Mouse (Mus musculus): Measurements from ENCODE around the gene Frmd8.

Frmd8 gene

GRCm38 (mm10) chr19:5849843-5850527 is 25.1 kb downstream of the Frmd8 start:
- DNase-seq (ENCODE audit: low spot score in 2 of 2): peak; percentile 94 to 96

DNA sequence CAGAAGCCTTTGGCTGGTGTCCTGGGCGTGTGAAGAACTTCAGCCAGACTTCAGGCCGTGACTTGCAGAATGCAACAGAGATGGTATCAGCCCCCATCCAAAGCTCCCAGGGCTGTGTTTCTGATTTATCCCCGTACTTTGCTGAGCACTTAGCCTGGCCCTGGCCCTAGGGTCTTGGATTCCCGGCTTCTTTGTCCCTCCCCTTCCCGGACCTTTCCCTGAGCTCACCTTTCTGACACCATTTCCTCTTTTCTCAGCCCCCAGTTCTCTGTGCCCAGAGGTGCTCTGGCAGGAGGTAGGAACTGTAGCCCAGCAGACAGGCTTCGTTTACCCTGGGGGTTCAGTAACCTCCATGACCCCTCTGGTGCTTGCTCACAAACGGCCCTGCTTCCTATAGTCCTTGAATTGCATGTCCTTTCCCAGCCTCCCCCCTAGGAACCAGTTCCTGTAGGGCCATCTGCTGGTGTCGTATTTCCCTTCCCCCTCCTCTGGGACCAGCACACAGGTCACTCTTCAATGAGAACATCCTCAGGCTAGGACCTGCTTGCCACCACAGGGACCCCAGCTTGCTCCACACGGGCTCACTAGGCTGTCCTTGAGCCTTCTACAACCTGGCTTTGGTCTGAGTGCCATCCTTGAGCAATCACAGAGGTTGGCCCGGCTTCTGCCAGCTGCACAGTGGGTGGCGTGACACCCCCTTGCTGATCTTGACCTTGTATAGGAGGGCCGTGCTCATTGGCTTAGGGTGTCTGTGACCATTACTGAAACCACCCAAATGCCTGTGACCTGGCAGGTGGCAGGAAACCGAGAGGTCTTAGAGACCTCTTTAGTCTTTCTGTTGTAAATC is 26.0 kb downstream of the Frmd8 start:
- DNase-seq (ENCODE audit: low spot score in 2 of 2): peak; percentile 64 to 69

GRCm38 (mm10) chr19:5848032-5848825 is 26.8 kb downstream of the Frmd8 start:
- DNase-seq (ENCODE audit: low spot score in 2 of 2): peak; percentile 78 to 89

DNA sequence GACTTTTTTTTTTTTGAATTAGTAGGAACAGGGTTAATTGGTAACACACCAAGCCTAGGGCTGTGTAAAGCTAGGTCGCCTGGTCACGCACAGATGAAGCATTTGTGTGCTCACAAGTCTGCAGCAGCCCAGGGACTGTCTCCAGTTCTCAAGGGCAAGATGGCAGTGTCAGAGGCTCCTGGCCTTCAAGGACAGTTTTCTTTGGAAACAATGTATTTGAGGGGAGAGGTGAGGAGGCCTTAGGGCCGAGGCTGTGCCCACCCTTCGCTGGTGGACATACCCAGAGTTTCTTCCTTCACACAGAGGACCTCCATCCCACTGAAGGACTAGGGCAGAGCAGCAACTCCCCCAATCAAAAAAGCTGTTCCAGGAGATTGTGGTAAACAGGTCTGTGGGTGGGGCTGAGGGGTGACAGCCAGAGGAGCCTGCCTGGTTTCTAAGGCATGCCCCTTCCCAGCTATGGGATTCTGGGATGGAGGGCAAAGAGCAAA is 27.7 kb downstream of the Frmd8 start:
- DNase-seq (ENCODE audit: low spot score in 2 of 2): peak; percentile 60 to 68

- DNase-seq (ENCODE audit: low spot score in 2 of 2): peak; percentile 71 to 73
Measured at GRCm38 (mm10) chr19:5846557-5847305, 28.3 kb downstream of the Frmd8 start.

DNA sequence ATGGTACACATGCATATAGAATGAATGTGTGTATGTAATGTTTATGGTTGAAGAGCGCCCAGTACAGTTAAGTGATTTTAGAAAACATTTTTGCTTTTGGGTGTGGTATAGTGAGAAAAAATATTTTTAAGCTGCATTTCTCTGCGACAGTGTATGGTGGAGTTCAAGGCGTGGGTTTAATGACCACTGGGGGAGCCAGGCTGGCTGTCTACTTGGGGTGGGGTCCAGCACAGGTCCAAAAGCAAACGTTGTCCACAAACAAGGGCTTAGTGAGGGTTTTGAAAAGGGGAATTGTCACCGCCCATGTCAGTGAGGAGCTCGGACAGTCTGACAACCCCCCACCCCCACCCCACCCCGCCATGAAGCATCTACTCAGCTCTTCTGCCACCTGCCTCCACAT is 28.9 kb downstream of the Frmd8 start:
- DNase-seq (ENCODE audit: low spot score in 2 of 2): peak; percentile 53 to 57

- peak; percentile 91 to 96 for DNase-seq (ENCODE audit: low spot score in 2 of 2)
Measured at GRCm38 (mm10) chr19:5845319-5846135, 29.5 kb downstream of the Frmd8 start.

DNA sequence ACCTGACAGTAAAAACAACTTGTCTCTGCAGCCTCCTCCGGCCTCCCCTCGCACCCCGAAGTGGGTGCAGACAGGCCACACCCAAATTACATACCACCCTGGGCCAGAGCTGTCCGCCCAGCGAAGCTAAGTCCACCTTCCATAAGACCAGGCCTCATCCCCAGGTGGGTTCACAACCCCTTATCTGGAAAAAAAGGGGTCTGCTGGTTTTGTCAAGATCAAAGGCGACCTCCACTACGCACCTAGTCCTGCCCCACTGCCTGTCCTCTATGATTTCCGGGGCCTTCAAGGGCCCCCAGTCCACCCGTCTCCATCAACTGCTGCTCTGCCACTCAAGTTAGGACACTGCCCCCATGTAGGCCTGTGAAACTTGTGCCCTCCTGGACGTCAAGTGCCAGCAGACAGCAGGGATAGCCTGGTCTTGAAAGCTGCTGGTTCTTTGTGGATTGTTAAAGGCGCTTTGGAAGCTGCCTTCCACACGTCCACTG is 30.2 kb downstream of the Frmd8 start:
- peak in 1 of 2 experiments; percentile 87 for DNase-seq (ENCODE audit: low spot score in 2 of 2)

GRCm38 (mm10) chr19:5843781-5844691 is 31.0 kb downstream of the Frmd8 start:
- peak; percentile 70 to 78 for DNase-seq (ENCODE audit: low spot score in 2 of 2)

- DNase-seq (ENCODE audit: low spot score in 2 of 2): peak; percentile 44 to 55
Measured at GRCm38 (mm10) chr19:5842785-5843730, 32.0 kb downstream of the Frmd8 start.

- peak in 1 of 2 experiments; percentile 42 for DNase-seq (ENCODE audit: low spot score in 2 of 2)
Measured at GRCm38 (mm10) chr19:5841999-5842784, 32.9 kb downstream of the Frmd8 start.

DNA sequence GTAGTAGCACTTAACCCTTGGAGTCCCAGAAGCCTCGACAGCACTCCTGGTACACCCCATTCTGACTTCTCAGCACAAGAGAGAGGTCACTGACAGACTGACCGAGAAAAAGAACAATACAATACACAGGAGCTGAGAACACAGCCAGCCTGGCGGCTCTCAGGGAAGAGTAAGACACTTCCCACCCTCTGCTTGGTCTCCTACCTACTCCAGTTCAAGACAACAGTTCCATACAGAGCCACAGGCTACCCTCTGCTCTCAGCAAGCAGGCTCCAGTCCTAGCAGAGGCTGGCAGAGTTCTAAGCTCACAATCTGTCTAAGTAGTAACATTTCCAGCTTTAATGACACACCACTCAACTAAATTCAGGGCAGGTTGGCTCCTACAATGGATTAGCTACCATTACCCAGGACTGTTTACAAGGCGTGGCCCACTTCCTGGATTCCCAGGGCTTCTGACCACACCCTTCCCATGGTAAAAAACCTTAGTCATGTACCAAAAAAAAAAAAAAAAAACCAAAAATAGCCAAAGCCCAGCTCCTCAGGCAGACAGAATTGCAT is 33.6 kb downstream of the Frmd8 start:
- DNase-seq (ENCODE audit: low spot score in 2 of 2): peak in 1 of 2 experiments; percentile 54

DNA sequence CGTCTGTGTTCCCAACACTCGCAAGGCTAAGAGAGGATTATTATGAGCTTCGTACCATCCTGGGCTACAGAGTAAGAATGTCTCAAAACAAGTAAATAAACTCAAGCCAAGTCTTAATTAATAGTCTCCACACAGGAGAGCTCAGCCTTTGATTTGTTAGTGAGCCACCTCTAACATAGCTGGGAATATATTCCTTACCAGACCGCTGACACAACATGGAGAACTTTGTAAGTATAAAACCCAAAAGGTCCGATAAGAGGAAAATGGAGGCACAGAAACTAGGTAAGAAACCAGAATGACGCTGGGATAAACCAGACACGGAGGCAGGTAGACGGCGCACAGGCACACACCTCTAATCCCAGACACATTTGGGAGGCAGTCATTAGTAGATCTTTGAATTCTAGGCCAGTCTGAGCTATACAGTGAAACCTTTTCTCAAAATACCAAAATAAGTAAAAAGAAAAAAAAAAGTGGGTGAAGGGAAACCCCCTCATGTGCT is 34.1 kb downstream of the Frmd8 start:
- no peak for DNase-seq (ENCODE audit: low spot score in 2 of 2)

- DNase-seq (ENCODE audit: low spot score in 2 of 2): no peak
Measured at GRCm38 (mm10) chr19:5840086-5840889, 34.8 kb downstream of the Frmd8 start.

DNA sequence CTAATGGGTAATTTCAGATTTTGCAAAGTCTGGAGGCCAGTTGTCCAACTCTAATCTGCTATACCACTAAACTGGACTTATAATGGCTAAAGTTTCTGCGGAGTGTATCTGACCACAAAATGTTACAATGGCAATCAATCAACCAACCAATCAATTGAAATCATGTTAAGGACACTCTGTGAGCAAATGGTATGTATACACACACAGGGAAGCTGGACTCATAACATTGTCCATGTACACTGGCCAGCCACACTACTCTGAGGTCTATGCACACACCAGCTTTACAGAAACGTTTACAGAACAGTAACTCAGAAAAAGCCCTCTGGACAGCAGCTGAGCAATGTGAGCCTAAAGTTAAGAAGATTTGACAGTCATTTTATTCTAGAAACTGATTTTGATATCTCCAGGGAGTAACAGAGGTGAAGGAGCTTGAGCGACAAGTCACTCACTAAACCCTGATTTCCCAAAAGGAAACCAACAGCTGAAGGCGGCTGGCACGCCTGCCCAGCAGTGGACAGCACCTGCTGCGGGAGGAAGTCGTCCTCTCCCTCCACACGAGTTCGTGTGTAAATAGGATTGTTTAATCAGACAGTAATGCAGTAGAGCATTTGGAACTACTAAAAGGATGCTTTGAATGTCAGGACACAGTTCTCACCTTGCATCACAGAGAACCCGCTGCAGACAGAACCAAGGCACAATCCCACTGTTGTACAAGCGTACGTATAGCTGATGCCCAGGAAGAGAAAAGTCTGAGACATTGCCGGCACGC is 35.6 kb downstream of the Frmd8 start:
- DNase-seq (ENCODE audit: low spot score in 2 of 2): no peak

All from spleen, postnatal 10 days (tissue).